Comparison of ENCODE assay signal across 9 mouse cellular contexts in the genomic region with DNA sequence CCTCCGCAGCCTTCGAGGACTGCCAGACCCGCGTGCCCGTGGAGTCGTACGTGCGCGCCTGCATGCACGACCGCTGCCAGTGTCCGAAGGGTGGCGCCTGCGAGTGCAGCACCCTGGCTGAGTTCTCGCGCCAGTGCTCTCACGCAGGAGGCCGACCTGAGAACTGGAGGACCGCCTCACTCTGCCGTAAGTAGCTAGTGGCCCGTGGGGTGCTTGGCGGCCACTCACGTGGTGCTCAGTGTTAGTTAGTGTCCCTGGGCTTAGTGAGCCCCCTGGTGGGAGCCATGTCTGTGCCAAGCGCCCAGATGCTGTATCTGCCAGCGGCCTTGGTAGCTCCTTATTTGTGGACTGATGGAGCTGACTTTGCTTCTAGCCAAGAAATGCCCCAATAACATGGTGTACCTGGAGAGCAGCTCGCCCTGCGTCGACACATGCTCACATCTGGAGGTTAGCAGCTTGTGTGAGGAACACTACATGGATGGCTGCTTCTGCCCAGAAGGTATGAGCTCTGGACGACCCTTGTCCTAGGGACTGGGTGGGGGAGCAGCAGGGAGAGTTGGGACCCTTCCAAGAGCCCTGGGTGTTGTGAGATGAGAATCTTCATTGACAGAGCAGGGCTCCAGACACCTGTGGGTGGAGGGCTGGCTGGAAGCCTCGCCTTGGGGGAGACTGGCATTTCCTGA. TPM values are rescaled to one million over a fixed set of nuclear protein-coding genes. Genes with fewer than 3 reads are reported as not detected.
DNase-seq lines count a peak whose midpoint lies in the region; ATAC-seq lines count a peak whose summit lies in the region.
"Had no signal": no experiment of that assay in that cellular context is flagged by ENCODE, and none has a peak within 500 bp of the region (broad histone marks: within the 10 kb centered on the region; RNA-seq: fewer than 3 reads in every experiment).

No protein-coding gene starts in this region.

- no peak overlapping the region for H3K27ac ChIP-seq in embryonic facial prominence, embryonic 15.5 days (replicated peaks)
- H3K27ac ChIP-seq in lung, embryonic 16.5 days (ENCODE audit: low read length): no peak overlapping the region
- no peak overlapping the region for H3K27ac ChIP-seq in stomach, embryonic 14.5 days (ENCODE audit: low read length)

- no peaks in the 10 kb centered on the region for H3K27me3 ChIP-seq in embryonic facial prominence, embryonic 15.5 days
- H3K27me3 ChIP-seq in lung, embryonic 16.5 days (ENCODE audit: control insufficient read depth, insufficient read depth, low read depth, low read length): 0 out of 2 replicates have a peak, but pooled peaks cover 2% of the 10 kb centered on the region
- H3K27me3 ChIP-seq in stomach, embryonic 14.5 days (ENCODE audit: control insufficient read depth, insufficient read depth, low read length): no peaks in the 10 kb centered on the region

- H3K4me3 ChIP-seq in embryonic facial prominence, embryonic 15.5 days (replicated peaks): peak overlapping the region; percentile 17
- H3K4me3 ChIP-seq in lung, embryonic 16.5 days (ENCODE audit: low read length): peak overlapping the region; percentile 9
- 0 out of 2 replicates have a peak overlapping the region, but pooled peaks have one; percentile 1 for H3K4me3 ChIP-seq in stomach, embryonic 14.5 days (ENCODE audit: low read depth, low read length)

- intact Hi-C loops in left cerebral cortex, postnatal 4 days (cut with DNase I): no loop called here
- intact Hi-C loops in gastrocnemius, postnatal 36 days (cut with DNase I): no loop called here

- H3K9ac ChIP-seq in embryonic facial prominence, embryonic 15.5 days: no peak overlapping the region
- H3K9ac ChIP-seq in lung, embryonic 16.5 days (ENCODE audit: low read length): no peak overlapping the region
- H3K9ac ChIP-seq in stomach, embryonic 14.5 days (replicated peaks; ENCODE audit: low read depth, low read length): no peak overlapping the region

- DNase-seq in left cerebral cortex, postnatal 4 days: peak; percentile 35
- DNase-seq in left cerebral cortex, adult 11 months (ENCODE audit: low spot score): no peak
- DNase-seq in kidney, adult 11 months: peak; percentile 28
- DNase-seq in T-cell, adult 2 months (ENCODE audit: low spot score): no peak
- no peak for DNase-seq in gastrocnemius, postnatal 36 days

- H3K4me2 ChIP-seq in embryonic facial prominence, embryonic 15.5 days (replicated peaks): peak overlapping the region; percentile 41; the same call in 1 of the 2 replicates
- H3K4me2 ChIP-seq in lung, embryonic 16.5 days (ENCODE audit: low read depth, low read length): peak overlapping the region; percentile 44
- peak overlapping the region; percentile 32 for H3K4me2 ChIP-seq in stomach, embryonic 14.5 days (replicated peaks; ENCODE audit: low read depth, low read length)

- no peaks in the 10 kb centered on the region for H3K4me1 ChIP-seq in embryonic facial prominence, embryonic 15.5 days
- no peaks in the 10 kb centered on the region for H3K4me1 ChIP-seq in lung, embryonic 16.5 days (replicated peaks; ENCODE audit: control insufficient read depth, insufficient read depth, low read length)
- H3K4me1 ChIP-seq in stomach, embryonic 14.5 days (ENCODE audit: control insufficient read depth, insufficient read depth, low read length): no peaks in the 10 kb centered on the region

- no peaks in the 10 kb centered on the region for H3K36me3 ChIP-seq in embryonic facial prominence, embryonic 15.5 days
- H3K36me3 ChIP-seq in lung, embryonic 16.5 days (ENCODE audit: control insufficient read depth, insufficient read depth, low read length): no peaks in the 10 kb centered on the region
- no peaks in the 10 kb centered on the region for H3K36me3 ChIP-seq in stomach, embryonic 14.5 days (ENCODE audit: control insufficient read depth, insufficient read depth, low read length)

- ATAC-seq in embryonic facial prominence, embryonic 15.5 days (ENCODE audit: insufficient number of reproducible peaks, low FRiP score, low TSS enrichment, low read depth): no peak
- ATAC-seq in lung, embryonic 16.5 days (ENCODE audit: low read depth): peak; percentile 69; the same call in 1 of the 2 replicates
- ATAC-seq in stomach, embryonic 14.5 days (ENCODE audit: insufficient number of reproducible peaks, insufficient read depth, low FRiP score, low read depth): no peak

- 45% methylated on average over 30 of the region's 30 CpGs for WGBS in embryonic facial prominence, embryonic 15.5 days
- 46% methylated on average over 30 of the region's 30 CpGs for WGBS in lung, embryonic 16.5 days
- 37% methylated on average over 30 of the region's 30 CpGs for WGBS in stomach, embryonic 14.5 days

- H3K9me3 ChIP-seq in embryonic facial prominence, embryonic 15.5 days (replicated peaks): no peaks in the 10 kb centered on the region
- no peaks in the 10 kb centered on the region for H3K9me3 ChIP-seq in lung, embryonic 16.5 days (ENCODE audit: control insufficient read depth, low read length)
- H3K9me3 ChIP-seq in stomach, embryonic 14.5 days (ENCODE audit: control insufficient read depth, low read depth, low read length): no peaks in the 10 kb centered on the region

RNA-seq across cellular contexts. Expression of a gene that starts 3.6 kb away (rescaled TPM):
- total RNA-seq in left cerebral cortex, postnatal 4 days (2021): 1 to 10 TPM in 1 of 2 experiments, under 1 TPM in 1; 0.68 to 1.4 TPM
- 1.3 and 2.0 TPM in 2 replicates for polyA plus RNA-seq in embryonic facial prominence, embryonic 15.5 days (2015; fragmentation: Nextera tagmentation; extraction: Ambion mirVana)
- 0.35 and 0.48 TPM in 2 replicates for polyA plus RNA-seq in lung, embryonic 16.5 days (2015; fragmentation: Nextera tagmentation; extraction: Ambion mirVana)
- 0.45 and 0.57 TPM in 2 replicates for polyA plus RNA-seq in stomach, embryonic 14.5 days (2014; fragmentation: Nextera tagmentation; extraction: Ambion mirVana)
- not detected for total RNA-seq in gastrocnemius, postnatal 36 days (2021)
- total RNA-seq: liver, adult 2 months had no signal

RNA-seq across cellular contexts. Expression of a gene that starts 38.6 kb away (rescaled TPM):
- total RNA-seq in left cerebral cortex, postnatal 4 days (2021): not detected
- polyA plus RNA-seq in embryonic facial prominence, embryonic 15.5 days (2015; fragmentation: Nextera tagmentation; extraction: Ambion mirVana): 0.21 and 0.22 TPM in 2 replicates
- polyA plus RNA-seq in lung, embryonic 16.5 days (2015; fragmentation: Nextera tagmentation; extraction: Ambion mirVana): 0.13 and 0.21 TPM in 2 replicates
- 1.2 and 1.6 TPM in 2 replicates for polyA plus RNA-seq in stomach, embryonic 14.5 days (2014; fragmentation: Nextera tagmentation; extraction: Ambion mirVana)
- total RNA-seq in gastrocnemius, postnatal 36 days (2021): not detected
- total RNA-seq: liver, adult 2 months had no signal
- polyA plus RNA-seq: liver, adult 2 months had no signal

Comparison
In these comparisons a context has a peak if more than half of its experiments do, and no peak if none do; other contexts are left out.
1. DNase-seq: peak in left cerebral cortex, postnatal 4 days (single experiment) and kidney, adult 11 months (single experiment); none in left cerebral cortex, adult 11 months (single experiment), T-cell, adult 2 months (single experiment) and gastrocnemius, postnatal 36 days (0 of 2).
2. Peak in every context shown above with its lines, with median percentiles within 50 percentile points of each other: H3K4me2 ChIP-seq and H3K4me3 ChIP-seq.